Mouse (Mus musculus) embryo, embryonic 10 days (tissue): ENCODE measurements around the gene Fscn1.

ENCODE experiments used
- DNase-seq: peaks from one replicate; pipeline ENCODE4 v3.0.0-alpha.2; 2015; ENCODE audit warnings: low spot score

The Fscn1 gene

GRCm38 (mm10) chr5:142935642-142936335 is 24.4 kb upstream of the Fscn1 start:
- peak; percentile 94 for DNase-seq

- peak; percentile 90 for DNase-seq
These were observed 23.8 kb upstream of the Fscn1 start for GRCm38 (mm10) chr5:142936336-142936719.

GRCm38 (mm10) chr5:142937956-142938727 is 22.0 kb upstream of the Fscn1 start:
- peak; percentile 78 for DNase-seq

GRCm38 (mm10) chr5:142940393-142940792 is 19.8 kb upstream of the Fscn1 start:
- no peak for DNase-seq

GRCm38 (mm10) chr5:142944979-142945682 is 15.0 kb upstream of the Fscn1 start:
- DNase-seq: peak; percentile 49

- DNase-seq: peak; percentile 4
These were observed 12.7 kb upstream of the Fscn1 start for GRCm38 (mm10) chr5:142947460-142947859.

- peak; percentile 7 for DNase-seq
These were observed 10.6 kb upstream of the Fscn1 start for GRCm38 (mm10) chr5:142949580-142949979.

- no peak for DNase-seq
These were observed 9.7 kb upstream of the Fscn1 start for GRCm38 (mm10) chr5:142950405-142950804.

- DNase-seq: no peak
These were observed 6.5 kb upstream of the Fscn1 start for GRCm38 (mm10) chr5:142953641-142954040.

- no peak for DNase-seq
These were observed 3.0 kb upstream of the Fscn1 start for GRCm38 (mm10) chr5:142956956-142957703.

- no peak for DNase-seq
These were observed 1.7 kb upstream of the Fscn1 start for GRCm38 (mm10) chr5:142958464-142958863.

- DNase-seq: no peak
These were observed 987 bp upstream of the Fscn1 start for GRCm38 (mm10) chr5:142959156-142959555.

GRCm38 (mm10) chr5:142960775-142961271 is 680 bp downstream of the Fscn1 start:
- DNase-seq: peak; percentile 66

- no peak for DNase-seq
These were observed 1.3 kb downstream of the Fscn1 start for GRCm38 (mm10) chr5:142961398-142961880.

- DNase-seq: peak; percentile 96
These were observed 1.8 kb downstream of the Fscn1 start for GRCm38 (mm10) chr5:142961881-142962443.

- peak; percentile 43 for DNase-seq
These were observed 2.4 kb downstream of the Fscn1 start for GRCm38 (mm10) chr5:142962444-142962961.

GRCm38 (mm10) chr5:142963003-142963704 is 3.0 kb downstream of the Fscn1 start:
- DNase-seq: peak; percentile 71

- peak; percentile 44 for DNase-seq
These were observed 3.8 kb downstream of the Fscn1 start for GRCm38 (mm10) chr5:142963705-142964494.

- DNase-seq: no peak
These were observed 4.5 kb downstream of the Fscn1 start for GRCm38 (mm10) chr5:142964650-142965049.

- no peak for DNase-seq
These were observed 8.3 kb downstream of the Fscn1 start for GRCm38 (mm10) chr5:142968411-142968810.
